Mouse (Mus musculus) MEL (cell line): Measurements from ENCODE around the gene Adcy4. TPM values are rescaled to one million over a fixed set of nuclear protein-coding genes. Genes with fewer than 3 reads are reported as not detected.

ENCODE experiments used
- DNase-seq: peaks from one replicate; pipeline ENCODE4 v3.0.0; 2011; ENCODE audit warnings: low read depth, low spot score
- H3K27ac ChIP-seq: 2 replicates; pipeline ENCODE4 v1.5.1; 2012; ENCODE audit warnings: low read depth, mild to moderate bottlenecking, control low read depth, low read length, moderate library complexity; ENCODE audit not compliant: control insufficient read depth
- H3K27me3 ChIP-seq, 2 experiments: fragments of 150-350 bp in 1 of 2; sonication (generic) in 1 of 2; 2 replicates each; pipeline ENCODE4 v1.6.1; 2012; ENCODE audit warnings: low read length in 2 of 2, mild to moderate bottlenecking in 2 of 2, improper control_type of control experiment in 1 of 2, moderate library complexity in 1 of 2; ENCODE audit not compliant: insufficient read depth in 2 of 2, control insufficient read depth in 1 of 2
- H3K36me3 ChIP-seq, 2 experiments: 2 replicates each; pipeline ENCODE4 v1.6.1; 2012 to 2014; ENCODE audit warnings: low read length in 2 of 2, improper control_type of control experiment in 1 of 2, inconsistent platforms in 1 of 2, mild to moderate bottlenecking in 1 of 2; ENCODE audit not compliant: insufficient read depth in 2 of 2, control insufficient read depth in 1 of 2
- H3K4me1 ChIP-seq, 2 experiments: fragments of 150-350 bp in 1 of 2; sonication (generic) in 1 of 2; 2 replicates each; pipeline ENCODE4 v1.6.1; 2012; ENCODE audit warnings: low read length in 2 of 2, improper control_type of control experiment in 1 of 2, mild to moderate bottlenecking in 1 of 2; ENCODE audit not compliant: insufficient read depth in 2 of 2, control insufficient read depth in 1 of 2
- H3K4me3 ChIP-seq, 2 experiments: fragments of 150-350 bp in 1 of 2; sonication (generic) in 1 of 2; 2 replicates each; pipeline ENCODE4 v1.5.1; 2012; ENCODE audit warnings: low read depth in 2 of 2, low read length in 2 of 2, mild to moderate bottlenecking in 2 of 2, moderate library complexity in 2 of 2, control low read depth in 1 of 2, improper control_type of control experiment in 1 of 2; ENCODE audit not compliant: control insufficient read depth in 1 of 2, insufficient read depth in 1 of 2
- H3K79me2 ChIP-seq: 2 replicates; pipeline ENCODE4 v1.6.1; 2012; ENCODE audit warnings: mild to moderate bottlenecking, low read length, moderate library complexity; ENCODE audit not compliant: control insufficient read depth, poor library complexity, insufficient read depth
- H3K9ac ChIP-seq: 2 replicates; pipeline ENCODE4 v1.6.1; 2012; ENCODE audit warnings: low read depth, mild to moderate bottlenecking, control low read depth, low read length, moderate library complexity; ENCODE audit not compliant: control insufficient read depth, poor library complexity, severe bottlenecking
- H3K9me3 ChIP-seq: fragments of 150-350 bp; sonication (generic); replicated peaks from 2 replicates; pipeline ENCODE4 v1.6.1; 2012; ENCODE audit warnings: mild to moderate bottlenecking, low read length, improper control_type of control experiment, moderate library complexity; ENCODE audit not compliant: insufficient read depth
- CHD1 ChIP-seq: IDR thresholded peaks from 2 replicates; pipeline ENCODE4 v1.6.1; 2012; ENCODE audit warnings: low read depth, mild to moderate bottlenecking, inconsistent platforms, low read length, improper control_type of control experiment
- EP300 ChIP-seq, 2 experiments: IDR thresholded peaks; 2 replicates each; pipeline ENCODE4 v1.6.1; 2011; ENCODE audit warnings: improper control_type of control experiment in 2 of 2, low read length in 2 of 2, low read depth in 1 of 2, mild to moderate bottlenecking in 1 of 2
- GABPA ChIP-seq: IDR thresholded peaks from 2 replicates; pipeline ENCODE4 v1.6.1; 2012; ENCODE audit warnings: low read depth, mild to moderate bottlenecking, inconsistent platforms, low read length, improper control_type of control experiment, moderate library complexity
- GATA1 ChIP-seq: IDR thresholded peaks from 2 replicates; pipeline ENCODE4 v1.6.1; 2011; ENCODE audit warnings: low read depth, low read length, improper control_type of control experiment
- KAT2A ChIP-seq: conservative IDR thresholded peaks from 2 replicates; pipeline ENCODE4 v1.6.1; 2012; ENCODE audit warnings: low read depth, low read length, improper control_type of control experiment, inconsistent platforms
- MAFK ChIP-seq: IDR thresholded peaks from 2 replicates; pipeline ENCODE4 v1.6.1; 2011; ENCODE audit warnings: low read depth, mild to moderate bottlenecking, low read length, improper control_type of control experiment, borderline replicate concordance
- NRF1 ChIP-seq: IDR thresholded peaks from 2 replicates; pipeline ENCODE4 v1.6.1; 2014; ENCODE audit warnings: low read depth, mild to moderate bottlenecking, inconsistent platforms, low read length, improper control_type of control experiment, moderate library complexity; ENCODE audit not compliant: poor library complexity, insufficient read depth, severe bottlenecking
- POLR2AphosphoS2 ChIP-seq: IDR thresholded peaks from 2 replicates; pipeline ENCODE4 v1.6.1; 2011; ENCODE audit warnings: low read length, improper control_type of control experiment
- RAD21 ChIP-seq: IDR thresholded peaks from 2 replicates; pipeline ENCODE4 v1.6.1; 2011; ENCODE audit warnings: mild to moderate bottlenecking, low read depth, low read length, improper control_type of control experiment
- TBP ChIP-seq: IDR thresholded peaks from 2 replicates; pipeline ENCODE4 v1.8.0; 2011; ENCODE audit warnings: low read depth, low read length, improper control_type of control experiment
- ZC3H11A ChIP-seq: IDR thresholded peaks from 2 replicates; pipeline ENCODE4 v1.6.1; 2012; ENCODE audit warnings: low read depth, mild to moderate bottlenecking, inconsistent platforms, low read length, improper control_type of control experiment
- ZMIZ1 ChIP-seq: IDR thresholded peaks from 2 replicates; pipeline ENCODE4 v1.6.1; 2012; ENCODE audit warnings: low read depth, mild to moderate bottlenecking, inconsistent platforms, low read length, improper control_type of control experiment, moderate library complexity
- polyA plus RNA-seq, 2 experiments: library from polyadenylated mRNA; stranded (reverse) in 1 of 2; unstranded in 1 of 2; fragments of >175 nt in 1 of 2; fragments of >200 nt in 1 of 2; gene quantifications; 2 replicates each; pipeline versions ENCODE4 v1.2.1 to v1.2.4; 2012; ENCODE audit warnings: low replicate concordance in 2 of 2, low read depth in 1 of 2; ENCODE audit not compliant: insufficient read length in 2 of 2, insufficient read depth in 1 of 2, missing spikeins in 1 of 2
- total RNA-seq: library from RNA; depleted of rRNA; stranded (reverse); fragments of 300-350 nt; gene quantifications from 2 replicates; pipeline ENCODE4 v1.2.3, GENCODE M21; 2012; rRNA removed

The Adcy4 gene
- total and polyA plus RNA-seq, 3 experiments = 0.19 to 0.35 TPM; not detected in 1

GRCm38 (mm10) chr14:55720666-55721065 lies 63.2 kb downstream of the Adcy4 start:
- DNase-seq = no peak
- peaks cover 2% of the 10 kb centered on the region; the same call in 1 of the 2 replicates for H3K79me2 ChIP-seq
- H3K9me3 ChIP-seq = no peaks in the 10 kb centered on the region
- H3K27me3 ChIP-seq = no peaks in the 10 kb centered on the region
- H3K4me1 ChIP-seq = peaks cover 11 to 12% of the 10 kb centered on the region in 2 experiments
- H3K27ac ChIP-seq = no peak overlapping the region
- peaks cover 0 to 14% of the 10 kb centered on the region in 2 experiments; a peak in 2 of 4 replicates for H3K36me3 ChIP-seq
- TF ChIP-seq KAT2A = no peak
- TF ChIP-seq GATA1 = no peak
- TF ChIP-seq POLR2AphosphoS2 = no peak
- TF ChIP-seq MAFK = no peak
- no peak for TF ChIP-seq ZC3H11A
- TF ChIP-seq TBP = no peak
- H3K9ac ChIP-seq = no peak overlapping the region
- no peak overlapping the region for H3K4me3 ChIP-seq

DNA sequence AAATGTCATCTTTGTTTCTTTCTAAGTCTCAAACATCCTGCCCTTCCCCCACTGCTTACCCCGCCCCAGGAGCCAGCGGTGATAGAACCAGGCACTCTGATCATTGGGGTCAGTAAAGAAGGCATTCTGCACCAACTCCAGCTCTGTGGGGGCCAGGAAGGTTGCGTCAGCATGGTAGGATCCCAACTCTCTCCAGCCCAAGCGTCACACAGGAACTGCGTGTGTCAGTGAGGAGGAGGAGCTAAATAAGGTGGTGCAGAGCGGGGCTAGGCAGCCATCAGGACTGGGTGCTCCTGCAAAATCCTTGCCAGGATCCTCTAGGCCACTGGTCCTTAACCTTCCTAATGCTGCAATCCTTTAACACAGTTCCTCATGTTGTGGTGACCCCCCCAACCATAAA lies 64.2 kb downstream of the Adcy4 start:
- no peak overlapping the region for H3K9ac ChIP-seq
- TF ChIP-seq EP300 (IDR thresholded peaks at IDR 0.05; ENCODE audit: low read depth in 1 of 2, low read length in 2 of 2) (no peak), RAD21 (no peak), CHD1 (no peak), NRF1 (no peak), ZMIZ1 (no peak), TBP (no peak), GABPA (no peak)
- peaks cover 0 to 18% of the 10 kb centered on the region in 2 experiments; a peak in 2 of 4 replicates for H3K36me3 ChIP-seq

More for the DNA sequence above, 64.2 kb downstream of the Adcy4 start:
- H3K4me3 ChIP-seq = no peak overlapping the region
- H3K9me3 ChIP-seq = no peaks in the 10 kb centered on the region
- no peak overlapping the region for H3K27ac ChIP-seq
- H3K79me2 ChIP-seq = peaks cover 2% of the 10 kb centered on the region; the same call in 1 of the 2 replicates
- no peaks in the 10 kb centered on the region for H3K27me3 ChIP-seq
- peaks cover 11 to 15% of the 10 kb centered on the region in 2 experiments for H3K4me1 ChIP-seq
- no peak for DNase-seq

Other genes starting within 250 kb of the Adcy4 start
Only the 30 nearest of the 35 such genes appear.
- not detected in 2 replicates for gene Fitm1, start 208.5 kb downstream of the Adcy4 start, total RNA-seq
- gene Fitm1, start 208.5 kb downstream of the Adcy4 start, polyA plus RNA-seq = under 1 TPM in 1 of 2 experiments, not detected in 1; 0.07 TPM
- gene Psme1, start 206.0 kb downstream of the Adcy4 start, total RNA-seq = 73.8 and 85.9 TPM in 2 replicates
- gene Psme1, start 206.0 kb downstream of the Adcy4 start, polyA plus RNA-seq = 100 to 1,000 TPM in 1 of 2 experiments, not detected in 1; 205 TPM
- 55.4 and 59.4 TPM in 2 replicates for gene Emc9, start 198.8 kb downstream of the Adcy4 start, total RNA-seq
- 10 to 100 TPM in 1 of 2 experiments, not detected in 1; 38.7 TPM for gene Emc9, start 198.8 kb downstream of the Adcy4 start, polyA plus RNA-seq
- 98.1 and 143 TPM in 2 replicates for gene Psme2, start 193.0 kb downstream of the Adcy4 start, total RNA-seq
- 100 to 1,000 TPM in 1 of 2 experiments, not detected in 1; 231 TPM for gene Psme2, start 193.0 kb downstream of the Adcy4 start, polyA plus RNA-seq
- gene Rnf31, start 192.4 kb downstream of the Adcy4 start, total RNA-seq = 10.7 and 12.9 TPM in 2 replicates
- 10 to 100 TPM in 1 of 2 experiments, not detected in 1; 24.5 TPM for gene Rnf31, start 192.4 kb downstream of the Adcy4 start, polyA plus RNA-seq
- gene Irf9, start 180.5 kb downstream of the Adcy4 start, total RNA-seq = 5.0 and 8.5 TPM in 2 replicates
- 10 to 100 TPM in 1 of 2 experiments, not detected in 1; 14.8 TPM for gene Irf9, start 180.5 kb downstream of the Adcy4 start, polyA plus RNA-seq
- 1.5 and 1.6 TPM in 2 replicates for gene Rec8, start 166.1 kb downstream of the Adcy4 start, total RNA-seq
- gene Rec8, start 166.1 kb downstream of the Adcy4 start, polyA plus RNA-seq = 1 to 10 TPM in 1 of 2 experiments, not detected in 1; 2.5 TPM
- 46.2 and 54.1 TPM in 2 replicates for gene Ipo4, start 148.1 kb downstream of the Adcy4 start, total RNA-seq
- gene Ipo4, start 148.1 kb downstream of the Adcy4 start, polyA plus RNA-seq = 100 to 1,000 TPM in 1 of 2 experiments, not detected in 1; 132 TPM
- not detected in 2 replicates for gene Gm49378, start 146.2 kb downstream of the Adcy4 start, total RNA-seq
- gene Gm49378, start 146.2 kb downstream of the Adcy4 start, polyA plus RNA-seq = 1 to 10 TPM in 1 of 2 experiments, not detected in 1; 4.6 TPM
- gene Tm9sf1, start 140.3 kb downstream of the Adcy4 start, total RNA-seq = 49.4 and 60.5 TPM in 2 replicates
- gene Tm9sf1, start 140.3 kb downstream of the Adcy4 start, polyA plus RNA-seq = 10 to 100 TPM in 1 of 2 experiments, not detected in 1; 80.1 TPM
- 0.08 and 0.10 TPM in 2 replicates for gene Tssk4, start 133.9 kb downstream of the Adcy4 start, total RNA-seq
- under 1 TPM in 1 of 2 experiments, not detected in 1; 0.40 TPM for gene Tssk4, start 133.9 kb downstream of the Adcy4 start, polyA plus RNA-seq
- gene Mdp1, start 123.6 kb downstream of the Adcy4 start, total RNA-seq = 25.5 and 30.6 TPM in 2 replicates
- 10 to 100 TPM in 1 of 2 experiments, not detected in 1; 25.6 TPM for gene Mdp1, start 123.6 kb downstream of the Adcy4 start, polyA plus RNA-seq
- gene Gmpr2, start 112.2 kb downstream of the Adcy4 start, total RNA-seq = 22.3 and 24.5 TPM in 2 replicates
- gene Gmpr2, start 112.2 kb downstream of the Adcy4 start, polyA plus RNA-seq = 10 to 100 TPM in 1 of 2 experiments, not detected in 1; 28.8 TPM
- 515 and 516 TPM in 2 replicates for gene Nedd8, start 112.0 kb downstream of the Adcy4 start, total RNA-seq
- gene Nedd8, start 112.0 kb downstream of the Adcy4 start, polyA plus RNA-seq = 100 to 1,000 TPM in 1 of 2 experiments, not detected in 1; 528 TPM
- gene Tinf2, start 102.3 kb downstream of the Adcy4 start, total RNA-seq = 27.2 and 27.8 TPM in 2 replicates
- 10 to 100 TPM in 1 of 2 experiments, not detected in 1; 53.0 TPM for gene Tinf2, start 102.3 kb downstream of the Adcy4 start, polyA plus RNA-seq
- gene Tgm1, start 70.2 kb downstream of the Adcy4 start, total RNA-seq = 5.8 and 6.2 TPM in 2 replicates
- 10 to 100 TPM in 1 of 2 experiments, not detected in 1; 11.4 TPM for gene Tgm1, start 70.2 kb downstream of the Adcy4 start, polyA plus RNA-seq
- 21.8 and 22.8 TPM in 2 replicates for gene Rabggta, start 61.8 kb downstream of the Adcy4 start, total RNA-seq
- gene Rabggta, start 61.8 kb downstream of the Adcy4 start, polyA plus RNA-seq = 10 to 100 TPM in 1 of 2 experiments, not detected in 1; 32.0 TPM
- gene Dhrs1, start 38.4 kb downstream of the Adcy4 start, total RNA-seq = 20.0 and 21.7 TPM in 2 replicates
- gene Dhrs1, start 38.4 kb downstream of the Adcy4 start, polyA plus RNA-seq = 10 to 100 TPM in 1 of 2 experiments, not detected in 1; 48.8 TPM
- 46.1 and 47.8 TPM in 2 replicates for gene Nop9, start 38.4 kb downstream of the Adcy4 start, total RNA-seq
- gene Nop9, start 38.4 kb downstream of the Adcy4 start, polyA plus RNA-seq = 100 to 1,000 TPM in 1 of 2 experiments, not detected in 1; 112 TPM
- 1.7 and 2.4 TPM in 2 replicates for gene Cideb, start 25.6 kb downstream of the Adcy4 start, total RNA-seq
- gene Cideb, start 25.6 kb downstream of the Adcy4 start, polyA plus RNA-seq = under 1 TPM in 1 of 2 experiments, not detected in 1; 0.53 TPM
- gene Ltb4r2, start 22.7 kb downstream of the Adcy4 start, total RNA-seq = 0.19 and 0.59 TPM in 2 replicates
- gene Ltb4r2, start 22.7 kb downstream of the Adcy4 start, polyA plus RNA-seq = under 1 TPM in 1 of 2 experiments, not detected in 1; 0.52 TPM
- 0.35 and 0.65 TPM in 2 replicates for gene Ltb4r1, start 18.1 kb downstream of the Adcy4 start, total RNA-seq
- gene Ltb4r1, start 18.1 kb downstream of the Adcy4 start, polyA plus RNA-seq = 1 to 10 TPM in 1 of 2 experiments, not detected in 1; 1.5 TPM
- 67.1 and 77.4 TPM in 2 replicates for gene Ripk3, start 4.8 kb upstream of the Adcy4 start, total RNA-seq
- 100 to 1,000 TPM; 123 to 124 TPM for gene Ripk3, start 4.8 kb upstream of the Adcy4 start, polyA plus RNA-seq
- 0.20 and 0.27 TPM in 2 replicates for gene Nfatc4, start 39.0 kb upstream of the Adcy4 start, total RNA-seq
- gene Nfatc4, start 39.0 kb upstream of the Adcy4 start, polyA plus RNA-seq = under 1 TPM in 1 of 2 experiments, not detected in 1; 0.71 TPM
- not detected in 2 replicates for gene Nynrin, start 69.9 kb upstream of the Adcy4 start, total RNA-seq
- not detected for gene Nynrin, start 69.9 kb upstream of the Adcy4 start, polyA plus RNA-seq
- not detected in 2 replicates for gene Cbln3, start 100.3 kb upstream of the Adcy4 start, total RNA-seq
- under 1 TPM in 1 of 2 experiments, not detected in 1; 0.19 TPM for gene Cbln3, start 100.3 kb upstream of the Adcy4 start, polyA plus RNA-seq
- 5.2 and 6.0 TPM in 2 replicates for gene Khnyn, start 100.9 kb upstream of the Adcy4 start, total RNA-seq
- gene Khnyn, start 100.9 kb upstream of the Adcy4 start, polyA plus RNA-seq = 10 to 100 TPM in 1 of 2 experiments, not detected in 1; 13.3 TPM
- gene Sdr39u1, start 116.2 kb upstream of the Adcy4 start, total RNA-seq = 1.1 TPM in 2 replicates
- 1 to 10 TPM in 1 of 2 experiments, not detected in 1; 2.3 TPM for gene Sdr39u1, start 116.2 kb upstream of the Adcy4 start, polyA plus RNA-seq
- gene Cma1, start 160.6 kb upstream of the Adcy4 start, total RNA-seq = 0.19 TPM in 1 of 2 replicates, not detected in the other
- gene Cma1, start 160.6 kb upstream of the Adcy4 start, polyA plus RNA-seq = under 1 TPM in 1 of 2 experiments, not detected in 1; 0.13 TPM
- gene Cma2, start 166.9 kb upstream of the Adcy4 start, total RNA-seq = not detected in 2 replicates
- gene Cma2, start 166.9 kb upstream of the Adcy4 start, polyA plus RNA-seq = not detected